Mouse (Mus musculus) CH12F3 (cell line): ENCODE data around the gene Smad5.

Experiments
- in situ Hi-C: fragments of 300-500 bp; cut with MboI; formaldehyde crosslinking; loops from 2 replicates; pipeline ENCODE4 v1.14.3; 2020; ENCODE audit warnings: low sequenced_read_pairs

Gene Smad5

DNA sequence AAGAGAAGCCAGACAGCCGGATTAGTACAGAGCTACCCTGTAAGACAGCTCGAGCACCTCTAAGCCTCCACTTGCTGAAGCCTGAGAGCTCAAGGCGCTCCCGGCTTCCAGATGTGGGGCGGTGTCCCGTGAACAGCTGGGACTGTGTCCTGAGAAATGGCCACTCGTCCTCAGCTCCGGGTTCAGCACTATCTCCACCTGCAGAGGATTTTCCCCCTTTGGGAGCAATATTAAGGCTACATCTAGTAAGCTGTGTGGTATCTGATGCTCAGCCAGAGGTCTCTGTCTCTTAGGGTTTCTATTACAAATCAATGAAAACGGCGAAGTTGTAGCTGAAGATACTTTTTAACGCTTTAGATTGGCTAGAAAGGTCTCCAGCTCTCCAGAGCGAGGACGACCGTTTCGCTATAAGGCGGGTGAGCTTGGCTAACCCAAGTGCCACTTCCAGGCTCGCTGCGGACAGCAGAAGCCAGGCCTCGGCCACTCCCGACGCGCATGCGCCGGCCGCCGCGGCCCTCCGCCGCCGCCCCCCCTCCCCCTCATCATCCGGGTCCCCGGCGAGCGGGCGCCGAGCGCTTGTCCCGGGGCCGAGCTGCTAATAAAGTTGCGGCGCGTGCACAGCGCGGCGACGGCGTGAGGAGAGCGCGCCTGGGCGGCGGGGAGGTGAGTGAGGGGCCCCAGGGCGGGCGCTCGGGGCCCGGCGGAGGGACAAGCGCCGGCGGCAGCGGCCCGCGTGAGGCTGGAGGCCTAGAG lies at the start of gene Smad5:
Gene Smad5 (plus strand): TSS at position 542 of the 753 bp plus-strand sequence.
- in situ Hi-C loops = no loop called here

- in situ Hi-C loops = loop anchor here (10.0 kb wide), 1 partner anchor 179 kb away; no protein-coding TSS in a partner anchor
Measured at GRCm38 (mm10) chr13:56654176-56654575, 48.6 kb upstream of the Smad5 start.

GRCm38 (mm10) chr13:56657946-56658512 lies 44.8 kb upstream of the Smad5 start:
- in situ Hi-C loops = loop anchor here (10.0 kb wide), 1 partner anchor 183 kb away; no protein-coding TSS in a partner anchor

DNA sequence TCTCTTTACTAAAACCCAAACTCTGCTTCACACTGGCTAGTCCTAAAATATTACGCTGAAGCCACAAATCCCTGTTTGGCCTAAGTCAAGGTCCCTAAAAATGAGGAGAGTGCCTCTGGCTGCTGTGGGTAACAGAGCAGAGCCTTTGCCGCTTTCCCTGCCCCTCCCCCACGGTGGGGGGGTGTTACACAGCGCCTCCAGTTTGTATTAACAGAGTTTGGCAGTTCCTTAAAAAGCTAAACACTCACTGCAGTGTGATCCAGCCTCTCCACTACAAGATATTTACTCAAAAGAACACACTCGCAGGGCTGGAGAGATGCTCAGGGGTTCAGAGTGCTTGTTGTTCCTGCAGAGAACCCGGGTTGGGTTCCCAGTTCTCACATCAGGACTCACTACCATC lies 43.9 kb upstream of the Smad5 start:
- in situ Hi-C loops = loop anchor here (10.0 kb wide), 1 partner anchor 184 kb away; no protein-coding TSS in a partner anchor

- in situ Hi-C loops = no loop called here
Measured at GRCm38 (mm10) chr13:56661914-56662621, 40.7 kb upstream of the Smad5 start.

- in situ Hi-C loops = no loop called here
Measured at GRCm38 (mm10) chr13:56664256-56665170, 38.3 kb upstream of the Smad5 start.

DNA sequence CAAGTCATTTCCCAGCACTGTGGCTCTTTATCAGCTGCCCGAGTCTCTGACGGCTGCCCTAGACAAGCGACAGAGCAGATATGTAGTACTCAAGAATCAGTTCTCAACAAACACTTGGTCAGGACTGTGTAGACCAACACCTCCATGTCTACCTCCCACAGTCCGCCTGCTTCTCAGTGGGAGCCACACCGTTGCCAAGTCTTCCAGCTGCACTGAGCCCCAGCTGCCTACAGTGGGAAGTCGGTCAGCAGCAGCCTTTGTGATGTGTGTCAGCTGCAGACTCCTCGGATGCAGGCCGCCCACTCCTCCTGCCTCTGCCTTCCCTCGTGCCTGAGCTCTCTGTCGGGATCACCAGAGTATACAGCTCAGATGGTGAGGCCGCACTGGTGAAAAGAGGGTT lies 31.6 kb upstream of the Smad5 start:
- in situ Hi-C loops = no loop called here

GRCm38 (mm10) chr13:56677731-56678130 lies 25.1 kb upstream of the Smad5 start:
- in situ Hi-C loops = no loop called here

GRCm38 (mm10) chr13:56678188-56678787 lies 24.5 kb upstream of the Smad5 start:
- in situ Hi-C loops = no loop called here

GRCm38 (mm10) chr13:56678826-56679504 lies 23.8 kb upstream of the Smad5 start:
- in situ Hi-C loops = no loop called here

DNA sequence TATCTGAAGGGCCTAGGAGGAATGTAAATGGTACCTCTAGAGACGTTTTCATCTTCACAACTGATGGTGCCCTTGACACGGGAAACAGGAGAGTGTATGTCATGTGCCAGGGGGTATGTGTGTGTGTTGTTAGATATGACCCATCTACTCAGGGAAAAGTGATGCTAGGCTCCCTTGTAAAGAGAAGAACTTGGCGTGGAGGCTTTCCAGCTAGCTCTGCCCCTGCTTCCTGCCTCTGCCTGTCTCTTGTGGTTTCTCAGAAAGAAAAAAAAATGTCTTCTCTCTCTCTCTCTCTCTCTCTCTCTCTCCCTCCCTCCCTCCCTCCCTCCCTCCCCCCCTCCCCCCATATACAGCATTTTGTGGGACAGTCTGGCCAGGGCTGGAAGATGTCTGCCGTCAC lies 20.9 kb upstream of the Smad5 start:
- in situ Hi-C loops = no loop called here

- in situ Hi-C loops = no loop called here
Measured at GRCm38 (mm10) chr13:56682326-56682725, 20.5 kb upstream of the Smad5 start.

GRCm38 (mm10) chr13:56683306-56683705 lies 19.5 kb upstream of the Smad5 start:
- in situ Hi-C loops = no loop called here

DNA sequence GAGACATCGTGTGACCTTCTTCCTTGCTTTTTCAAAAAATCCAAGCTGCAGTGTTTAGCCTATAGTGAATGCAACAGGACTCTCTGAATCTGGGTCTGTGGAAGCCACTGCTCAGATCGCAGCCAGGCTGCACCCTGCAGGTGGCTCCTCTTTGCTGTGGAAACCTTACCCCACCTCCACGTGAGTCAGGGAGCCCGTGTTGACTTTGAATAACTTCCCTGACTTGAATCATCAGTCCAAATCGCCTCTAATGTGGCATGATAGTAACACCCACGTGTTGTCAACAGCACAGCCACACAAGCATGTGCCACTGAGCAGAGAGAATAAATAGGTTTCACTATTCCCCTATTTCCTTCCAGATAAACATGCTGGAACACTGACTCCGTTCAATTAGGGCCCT lies 10.8 kb upstream of the Smad5 start:
- in situ Hi-C loops = no loop called here

DNA sequence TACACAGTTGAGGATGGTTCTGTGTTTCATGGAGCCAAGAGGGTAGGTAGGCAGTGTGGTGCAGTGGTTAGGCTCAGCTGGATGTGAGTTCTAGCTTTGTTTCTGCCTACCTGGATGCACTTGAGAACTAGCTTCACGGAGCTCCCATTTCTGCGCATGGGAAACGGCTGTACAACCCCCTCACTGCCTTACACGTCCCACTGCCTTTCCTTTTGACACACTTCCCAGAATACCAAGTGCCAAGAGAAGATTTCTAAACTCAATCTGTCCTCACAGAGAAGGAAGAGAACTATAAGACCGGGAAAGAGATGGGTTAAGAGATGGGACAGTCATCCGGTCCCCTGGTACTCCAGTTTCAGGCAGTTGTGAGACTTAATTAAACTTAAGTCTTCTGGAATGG lies 10.2 kb upstream of the Smad5 start:
- in situ Hi-C loops = no loop called here

DNA sequence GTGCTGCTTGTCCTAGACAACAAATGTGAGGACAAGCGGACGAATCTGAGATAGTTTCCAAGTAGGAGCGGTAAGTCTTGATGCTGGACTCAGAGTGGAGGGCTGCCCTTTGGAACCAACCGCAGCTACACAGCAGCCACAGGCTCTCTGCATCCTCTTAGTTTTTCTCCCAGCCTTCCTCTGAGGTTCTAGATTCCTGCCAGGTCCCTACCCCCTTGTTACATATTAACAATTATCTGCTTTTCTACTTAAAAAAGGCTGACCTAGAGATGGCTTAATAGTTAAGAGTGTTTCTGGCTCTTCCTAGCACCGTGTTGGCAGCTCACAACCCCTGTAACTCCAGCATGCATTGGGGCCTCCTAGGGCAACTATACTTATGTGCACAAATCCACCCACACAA lies 7.1 kb upstream of the Smad5 start:
- in situ Hi-C loops = no loop called here

- in situ Hi-C loops = no loop called here
Measured at GRCm38 (mm10) chr13:56696699-56697098, 6.1 kb upstream of the Smad5 start.

DNA sequence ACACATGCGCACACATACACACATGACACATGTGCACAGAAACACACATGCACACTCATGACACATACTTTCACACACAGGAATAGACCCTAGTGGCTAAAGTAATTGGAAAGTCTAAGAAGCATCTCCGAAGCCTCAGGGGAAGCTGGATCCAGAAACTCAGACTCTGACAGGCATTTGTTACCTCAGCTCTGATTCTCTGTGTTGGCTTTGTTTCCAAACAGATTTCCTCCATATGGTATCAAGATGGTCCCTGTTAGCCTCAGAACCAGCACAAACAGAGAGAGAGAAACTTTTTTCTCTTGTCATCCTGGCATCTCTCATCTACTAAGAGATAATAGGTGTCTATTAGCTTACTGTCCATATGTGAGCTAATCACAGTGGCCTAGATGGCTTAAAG lies 5.6 kb upstream of the Smad5 start:
- in situ Hi-C loops = no loop called here

- in situ Hi-C loops = no loop called here
Measured at GRCm38 (mm10) chr13:56698391-56698790, 4.4 kb upstream of the Smad5 start.

- in situ Hi-C loops = no loop called here
Measured at GRCm38 (mm10) chr13:56699370-56699769, 3.4 kb upstream of the Smad5 start.
